ENCODE assay signal across 23 mouse cellular contexts in the genomic region with DNA sequence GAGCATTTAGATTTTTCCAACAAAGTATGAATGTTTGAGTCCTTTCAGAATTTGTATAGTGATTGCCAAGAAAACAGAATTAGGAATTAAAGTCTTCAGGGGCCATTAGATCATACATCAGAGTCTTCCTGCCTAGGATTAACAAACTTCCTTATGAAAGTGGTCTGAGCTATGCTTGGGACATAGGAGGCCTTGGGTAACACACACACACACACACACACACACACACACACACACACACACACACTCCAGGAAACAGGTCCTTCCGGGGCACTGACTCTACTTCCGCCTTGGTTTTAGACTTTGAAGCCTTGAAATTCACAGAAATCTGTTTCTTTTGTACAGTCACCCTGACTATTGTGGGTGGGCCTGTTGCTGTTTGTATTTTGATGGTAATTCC.
DNase-seq lines count a peak whose midpoint lies in the region; ATAC-seq and TF ChIP-seq lines count a peak whose summit lies in the region.
"Had no signal": no experiment of that assay in that cellular context is flagged by ENCODE, and none has a peak within 500 bp of the region (broad histone marks: within the 10 kb centered on the region; RNA-seq: fewer than 3 reads in every experiment).

No protein-coding gene starts in this region.

- no peaks in the 10 kb centered on the region for H3K9me3 ChIP-seq in midbrain, embryonic 10.5 days (replicated peaks)
- H3K9me3 ChIP-seq in forebrain, embryonic 10.5 days, result no peaks in the 10 kb centered on the region
- no peaks in the 10 kb centered on the region for H3K9me3 ChIP-seq in forebrain, embryonic 12.5 days
- H3K9me3 ChIP-seq: forebrain, embryonic 15.5 days; heart, embryonic 10.5 days; heart, embryonic 13.5 days; hindbrain, embryonic 10.5 days; hindbrain, embryonic 13.5 days; intestine, embryonic 15.5 days had no signal

- no peak overlapping the region for H3K4me3 ChIP-seq in lung, adult 2 months (replicated peaks; ENCODE audit: extremely low read depth, low read depth, low read length)
- H3K4me3 ChIP-seq in midbrain, embryonic 10.5 days, result no peak overlapping the region
- no peak overlapping the region for H3K4me3 ChIP-seq in forebrain, embryonic 10.5 days
- no peak overlapping the region for H3K4me3 ChIP-seq in forebrain, embryonic 12.5 days (replicated peaks)
- H3K4me3 ChIP-seq: forebrain, embryonic 15.5 days; heart, adult 2 months; heart, embryonic 10.5 days; heart, embryonic 13.5 days; hindbrain, embryonic 10.5 days; hindbrain, embryonic 13.5 days; intestine, embryonic 15.5 days had no signal

- H3K4me2 ChIP-seq in forebrain, embryonic 12.5 days, result no peak overlapping the region
- H3K4me2 ChIP-seq: forebrain, embryonic 15.5 days; heart, embryonic 13.5 days; hindbrain, embryonic 13.5 days; intestine, embryonic 15.5 days had no signal

- no peaks in the 10 kb centered on the region for H3K27me3 ChIP-seq in midbrain, embryonic 10.5 days (ENCODE audit: low read depth, poor library complexity, severe bottlenecking)
- no peaks in the 10 kb centered on the region for H3K27me3 ChIP-seq in forebrain, embryonic 10.5 days (ENCODE audit: poor library complexity, severe bottlenecking)
- no peaks in the 10 kb centered on the region for H3K27me3 ChIP-seq in forebrain, embryonic 12.5 days
- H3K27me3 ChIP-seq: forebrain, embryonic 15.5 days; heart, embryonic 13.5 days; hindbrain, embryonic 13.5 days; intestine, embryonic 15.5 days had no signal

- 61% methylated on average over 2 of the region's 2 CpGs for WGBS in lung, adult 2 months
- WGBS in midbrain, embryonic 10.5 days, result 98% methylated on average over 2 of the region's 2 CpGs
- WGBS in forebrain, embryonic 10.5 days, result 91% methylated on average over 2 of the region's 2 CpGs
- 94% methylated on average over 2 of the region's 2 CpGs for WGBS in forebrain, embryonic 12.5 days

- peak; percentile 18 for DNase-seq in lung, postnatal 36 days
- no peak for DNase-seq in lung, adult 2 months
- peak; percentile 59 for DNase-seq in ZHBTc4 (ENCODE audit: low read depth, low spot score)
- DNase-seq in midbrain, embryonic 10.5 days (ENCODE audit: low spot score), result no peak
- no peak for DNase-seq in forebrain, embryonic 10.5 days (ENCODE audit: extremely low spot score, low spot score)
- DNase-seq: adrenal gland, adult 2 months; adrenal gland, postnatal 14 days; cerebellum, adult 11-12 months; cerebellum, adult 8-10 months; cerebellum, postnatal 10 days; cerebellum, postnatal 36 days; gastrocnemius, postnatal 10 days; heart, adult 2 months; kidney, adult 11 months had no signal

- no peaks in the 10 kb centered on the region for H3K36me3 ChIP-seq in midbrain, embryonic 10.5 days
- H3K36me3 ChIP-seq in forebrain, embryonic 10.5 days (replicated peaks), result no peaks in the 10 kb centered on the region
- H3K36me3 ChIP-seq in forebrain, embryonic 12.5 days (replicated peaks), result no peaks in the 10 kb centered on the region
- H3K36me3 ChIP-seq: forebrain, embryonic 15.5 days; heart, embryonic 10.5 days; heart, embryonic 13.5 days; hindbrain, embryonic 10.5 days; hindbrain, embryonic 13.5 days; intestine, embryonic 15.5 days had no signal

- no peak for TF ChIP-seq CTCF in lung, adult 2 months (IDR thresholded peaks at IDR 0.05; ENCODE audit: insufficient read depth, low read length)

- peaks cover 2% of the 10 kb centered on the region; the same call in 1 of the 2 replicates for H3K4me1 ChIP-seq in lung, adult 2 months (ENCODE audit: control insufficient read depth, insufficient read depth, low read length)
- H3K4me1 ChIP-seq in midbrain, embryonic 10.5 days, result peaks cover 15% of the 10 kb centered on the region
- H3K4me1 ChIP-seq in forebrain, embryonic 10.5 days, result peaks cover 14% of the 10 kb centered on the region
- peaks cover 4% of the 10 kb centered on the region; the same call in 1 of the 2 replicates for H3K4me1 ChIP-seq in forebrain, embryonic 12.5 days
- H3K4me1 ChIP-seq: forebrain, embryonic 15.5 days; hindbrain, embryonic 13.5 days; intestine, embryonic 15.5 days had no signal

- peak; percentile 17 to 36; a peak in 1 of 4 replicates for ATAC-seq in hematopoietic stem cell, adult 5-6 weeks (replicated peaks in 1 of 2; ENCODE audit: insufficient read depth in 1 of 2, low FRiP score in 2 of 2, low TSS enrichment in 1 of 2, low read depth in 1 of 2, poor library complexity in 2 of 2, severe bottlenecking in 2 of 2)
- no peak for ATAC-seq in forebrain, embryonic 12.5 days (ENCODE audit: low FRiP score)
- ATAC-seq: forebrain, embryonic 15.5 days; hindbrain, embryonic 16.5 days; intestine, embryonic 15.5 days had no signal

- H3K27ac ChIP-seq in midbrain, embryonic 10.5 days (replicated peaks), result no peak overlapping the region
- no peak overlapping the region for H3K27ac ChIP-seq in forebrain, embryonic 10.5 days
- H3K27ac ChIP-seq in forebrain, embryonic 12.5 days, result no peak overlapping the region
- H3K27ac ChIP-seq: forebrain, embryonic 15.5 days; heart, adult 2 months; heart, embryonic 10.5 days; heart, embryonic 13.5 days; hindbrain, embryonic 10.5 days; hindbrain, embryonic 13.5 days; intestine, embryonic 15.5 days had no signal

- TF ChIP-seq POLR2A in lung, adult 2 months (IDR thresholded peaks at IDR 0.05; ENCODE audit: borderline replicate concordance, extremely low read depth, low read depth, low read length), result no peak

- H3K9ac ChIP-seq in forebrain, embryonic 12.5 days, result no peak overlapping the region
- H3K9ac ChIP-seq: forebrain, embryonic 15.5 days; heart, embryonic 13.5 days; hindbrain, embryonic 13.5 days; intestine, embryonic 15.5 days had no signal

Comparison
In these comparisons a context has a peak if more than half of its experiments do, and no peak if none do; other contexts are left out.
1. DNase-seq: peak in lung, postnatal 36 days (single experiment) and ZHBTc4 (single experiment); none in lung, adult 2 months (single experiment), midbrain, embryonic 10.5 days (single experiment) and forebrain, embryonic 10.5 days (single experiment).